Mouse (Mus musculus) kidney, postnatal 14 days (tissue): Measurements from ENCODE around the gene Tshz3.

Experiments
- DNase-seq: peaks from one replicate; pipeline ENCODE4 v3.0.0; 2022; ENCODE audit warnings: mixed read lengths

The Tshz3 gene

GRCm38 (mm10) chr7:36786713-36787421 lies 88.9 kb downstream of the Tshz3 start:
- DNase-seq = no peak

DNA sequence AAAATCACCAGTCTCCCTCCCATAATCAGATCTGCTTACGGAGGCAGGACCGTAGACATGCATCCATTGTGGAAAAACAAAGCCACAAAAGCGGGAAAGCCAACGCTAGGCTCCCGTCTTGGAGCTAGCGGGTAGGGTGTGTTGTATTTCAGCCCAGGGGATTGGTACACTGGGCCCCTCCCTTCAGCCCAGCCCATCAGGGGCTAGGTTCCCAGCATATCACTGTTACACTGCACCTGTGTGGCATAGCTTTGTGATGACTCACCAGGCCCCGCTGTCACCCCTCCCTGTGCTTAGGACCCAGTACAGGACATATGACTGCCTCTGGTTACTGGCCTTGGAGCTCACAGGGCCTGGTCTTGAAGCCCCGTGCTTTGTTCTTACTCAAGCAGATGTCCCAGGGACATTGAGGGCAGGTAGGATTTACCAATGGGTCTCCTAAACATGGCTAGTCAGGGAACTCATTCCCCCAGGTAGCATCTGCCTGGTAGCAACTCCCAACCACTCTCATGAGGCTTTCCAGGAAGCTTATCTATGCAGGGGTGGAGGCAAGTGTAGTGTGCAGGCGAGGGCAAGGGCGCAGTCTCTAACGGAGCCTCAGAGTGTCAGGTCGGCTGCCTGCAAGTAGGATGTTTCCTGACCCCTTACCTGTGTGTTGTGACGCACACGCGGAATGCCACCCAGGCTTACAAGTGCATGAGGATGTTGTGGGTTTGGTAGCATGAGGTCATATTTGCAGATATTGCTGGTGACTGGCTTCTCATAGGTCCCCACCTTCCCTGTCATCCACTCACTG lies 98.7 kb downstream of the Tshz3 start:
- no peak for DNase-seq
